Mouse (Mus musculus): Measurements from ENCODE around the gene Pttg1. TPM values are rescaled to one million over a fixed set of nuclear protein-coding genes. Genes with fewer than 3 reads are reported as not detected.

The Pttg1 gene
- polyA plus RNA-seq (2015; fragmentation: Nextera tagmentation; extraction: Ambion mirVana): 51.2 and 54.7 TPM in 2 replicates

DNA sequence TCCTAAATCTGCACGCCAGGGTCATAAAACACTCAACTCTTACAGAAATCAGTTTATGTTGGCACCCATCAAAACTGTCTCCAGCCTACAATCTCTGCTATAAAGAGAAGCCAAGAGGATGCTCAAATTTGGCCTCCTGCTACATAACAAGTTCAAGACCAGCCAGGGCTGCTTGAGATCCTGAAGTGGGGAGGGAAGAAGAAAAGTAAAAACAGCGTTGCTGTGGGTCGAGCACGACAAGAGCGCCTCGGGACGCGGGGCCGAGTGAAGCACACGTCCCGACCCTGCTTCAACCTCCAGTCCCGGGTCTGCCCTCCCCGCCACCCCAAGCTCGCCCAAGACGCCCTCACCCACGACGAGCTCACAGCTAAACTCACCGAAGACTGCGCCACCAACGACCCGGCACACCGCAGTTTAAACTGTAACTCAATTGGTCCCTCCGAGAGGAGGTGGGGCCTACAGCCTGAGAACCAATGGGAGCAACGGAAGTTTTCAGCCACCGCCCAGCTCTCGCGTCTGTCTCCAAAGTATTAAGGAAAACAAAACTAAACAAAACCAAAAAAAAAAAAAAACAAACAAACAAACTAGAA, at the start of gene Pttg1:
TSS of gene Pttg1 (minus strand) at position 428 of the 590 bp plus-strand sequence.
- H3K27ac ChIP-seq: no peak within 1 kb of the TSS
- H3K4me3 ChIP-seq (replicated peaks): peak within 1 kb of the TSS; percentile 60
- 5% methylated on average over 27 of the region's 27 CpGs for WGBS
- no peaks in the 10 kb centered on the region for H3K27me3 ChIP-seq
- no peaks in the 10 kb centered on the region; the same call in 1 of the 2 replicates for H3K9me3 ChIP-seq
- peak within 1 kb of the TSS; percentile 65 for H3K9ac ChIP-seq (replicated peaks)
- peaks cover 8% of the 10 kb centered on the region; the same call in 1 of the 2 replicates for H3K4me1 ChIP-seq (replicated peaks)
- H3K36me3 ChIP-seq: no peaks in the 10 kb centered on the region
- H3K4me2 ChIP-seq (replicated peaks): peak within 1 kb of the TSS; percentile 60
- ATAC-seq: peak; percentile 97

DNA sequence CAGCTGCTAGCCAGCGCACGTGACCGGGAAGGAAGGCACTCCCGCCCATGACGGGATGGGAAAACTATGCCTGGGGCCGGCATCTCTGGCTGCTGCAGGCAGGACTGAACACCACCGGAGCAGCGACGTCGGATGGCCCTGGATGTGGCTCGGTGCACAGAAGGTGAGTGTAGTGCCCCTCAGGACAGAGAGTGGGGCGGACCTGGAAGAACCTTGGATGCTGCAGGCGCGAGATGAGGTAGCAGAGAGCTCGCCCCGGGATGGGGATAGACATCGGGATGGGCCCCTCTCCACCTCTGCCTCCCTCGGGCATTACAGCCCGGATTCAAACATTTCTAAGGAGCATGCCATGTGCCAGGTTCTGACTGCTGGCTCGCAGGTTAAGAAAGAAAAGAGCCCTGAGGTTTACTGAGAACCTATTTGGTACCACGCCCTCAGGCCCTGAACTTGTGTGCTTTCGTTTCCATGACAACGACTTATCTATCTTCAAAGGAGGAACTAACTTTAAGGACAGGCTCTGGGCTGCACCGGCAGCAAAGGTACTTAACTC, 48.2 kb upstream of the Pttg1 start, which contains the start of gene C1qtnf2:
TSS of gene C1qtnf2 (plus strand) at position 52 of the 550 bp plus-strand sequence.
- H3K4me3 ChIP-seq (replicated peaks): peak within 1 kb of the TSS; percentile 37
- no peaks in the 10 kb centered on the region for H3K9me3 ChIP-seq
- H3K27me3 ChIP-seq: peaks cover 6% of the 10 kb centered on the region; the same call in 1 of the 2 replicates
- ATAC-seq: peak; percentile 81
- H3K27ac ChIP-seq: no peak within 1 kb of the TSS
- H3K4me1 ChIP-seq (replicated peaks): peaks cover 17% of the 10 kb centered on the region
- WGBS: 2% methylated on average over 24 of the region's 24 CpGs
- no peaks in the 10 kb centered on the region for H3K36me3 ChIP-seq
- H3K9ac ChIP-seq (replicated peaks): peak within 1 kb of the TSS; percentile 58
- peak within 1 kb of the TSS; percentile 63 for H3K4me2 ChIP-seq (replicated peaks)

DNA sequence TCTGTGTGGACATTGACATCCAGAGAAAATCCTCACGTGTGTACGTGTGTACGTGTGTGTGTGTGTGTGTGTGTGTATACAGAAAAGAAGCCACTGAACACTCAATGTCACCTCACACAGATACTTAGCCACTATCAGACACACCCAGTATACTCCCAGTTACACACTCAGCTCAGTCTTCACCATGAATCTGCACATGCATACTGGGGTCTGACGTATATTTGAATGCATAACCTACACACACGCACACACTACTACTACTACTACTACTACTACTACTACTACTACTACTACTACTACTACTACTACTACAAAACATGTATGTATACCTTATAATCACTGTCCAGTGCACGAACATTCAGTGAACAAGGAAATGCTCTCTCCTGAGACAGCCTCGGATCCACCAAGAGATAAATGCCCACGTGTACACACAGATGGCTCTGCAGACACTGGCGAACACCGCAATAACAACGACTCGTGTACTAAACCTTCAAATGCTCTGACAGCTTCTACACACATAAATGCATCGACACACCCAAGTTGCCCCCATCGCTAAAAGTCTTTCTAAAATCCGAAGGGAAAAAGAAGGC, 47.7 kb upstream of the Pttg1 start:
- H3K27me3 ChIP-seq: peaks cover 6% of the 10 kb centered on the region; the same call in 1 of the 2 replicates
- H3K27ac ChIP-seq: no peak overlapping the region
- 51% methylated on average over 15 of the region's 15 CpGs for WGBS
- peak overlapping the region; percentile 63 for H3K4me2 ChIP-seq (replicated peaks)
- H3K4me1 ChIP-seq (replicated peaks): peaks cover 17% of the 10 kb centered on the region
- peak overlapping the region; percentile 58 for H3K9ac ChIP-seq (replicated peaks)
- H3K9me3 ChIP-seq: no peaks in the 10 kb centered on the region
- H3K4me3 ChIP-seq (replicated peaks): peak overlapping the region; percentile 37
- H3K36me3 ChIP-seq: no peaks in the 10 kb centered on the region
- peak; percentile 44 for ATAC-seq

DNA sequence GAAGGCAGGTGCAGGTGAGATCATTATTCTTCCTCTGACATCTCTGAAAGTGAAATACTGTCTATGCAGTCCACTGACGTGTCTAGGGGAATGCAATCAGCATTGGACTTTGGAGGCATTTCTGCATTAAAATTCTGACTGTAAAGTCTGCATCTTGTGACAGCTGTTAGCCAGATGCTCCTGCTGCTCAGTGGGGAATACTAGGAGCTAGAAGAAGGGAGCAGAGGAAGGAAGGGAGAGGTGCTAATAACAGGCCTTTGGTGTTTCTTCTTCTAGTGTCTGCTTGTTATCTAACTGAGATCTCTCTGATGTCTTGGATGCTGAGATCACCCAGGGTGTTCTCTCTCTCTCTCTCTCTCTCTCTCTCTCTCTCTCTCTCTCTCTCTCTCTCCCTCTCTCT, 47.1 kb upstream of the Pttg1 start:
- H3K27ac ChIP-seq: no peak overlapping the region
- no peak for ATAC-seq
- no peak overlapping the region for H3K4me2 ChIP-seq (replicated peaks)
- no peak overlapping the region for H3K9ac ChIP-seq (replicated peaks)
- peaks cover 6% of the 10 kb centered on the region; the same call in 1 of the 2 replicates for H3K27me3 ChIP-seq
- H3K4me3 ChIP-seq (replicated peaks): no peak overlapping the region
- peaks cover 17% of the 10 kb centered on the region for H3K4me1 ChIP-seq (replicated peaks)
- H3K36me3 ChIP-seq: no peaks in the 10 kb centered on the region
- H3K9me3 ChIP-seq: no peaks in the 10 kb centered on the region
- 74% methylated on average over 1 of the region's 1 CpGs for WGBS

DNA sequence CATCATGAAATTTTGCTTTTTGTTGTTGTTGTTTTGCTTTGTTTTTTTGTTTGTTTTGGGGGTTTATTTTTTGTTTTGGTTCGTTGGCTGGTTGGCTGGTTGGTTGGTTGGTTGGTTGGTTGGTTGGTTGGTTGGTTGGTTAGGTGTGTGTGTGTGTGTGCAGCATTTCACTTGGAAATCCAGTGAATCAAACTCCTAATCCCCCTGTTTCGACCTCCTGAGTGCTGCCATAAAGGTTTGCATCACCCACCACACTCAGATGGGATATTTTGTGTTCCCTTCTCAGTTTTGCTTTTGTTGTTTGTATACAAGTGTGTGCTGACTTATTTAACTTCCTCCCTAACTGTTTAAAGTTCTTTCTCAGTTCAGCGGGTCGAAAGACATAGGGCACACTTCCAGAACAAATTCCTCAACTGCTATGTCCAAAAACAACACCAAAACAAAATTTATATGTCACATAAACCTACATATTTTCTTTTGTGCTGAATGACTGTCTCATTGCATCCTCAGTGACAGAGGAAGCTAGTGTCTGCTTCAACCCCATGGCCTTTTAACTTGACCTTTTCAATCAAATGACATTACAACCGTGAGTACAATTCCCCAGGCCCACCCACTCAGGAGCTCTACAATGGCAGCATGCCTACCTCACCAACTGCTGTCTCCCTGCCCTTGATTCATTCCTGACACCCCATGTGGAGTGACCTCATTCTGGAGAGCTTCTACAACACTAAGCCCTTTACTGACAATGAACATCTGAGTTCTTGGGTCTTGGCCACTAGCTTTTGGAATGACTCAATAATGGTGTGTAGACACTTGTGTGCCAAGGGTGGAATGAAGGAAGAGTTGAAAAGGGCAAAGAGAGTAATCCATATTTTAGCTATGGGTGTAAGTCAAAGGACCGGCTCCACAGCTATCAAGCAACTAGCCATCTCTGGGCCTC, 45.1 kb upstream of the Pttg1 start:
- no peaks in the 10 kb centered on the region for H3K9me3 ChIP-seq
- H3K4me2 ChIP-seq (replicated peaks): no peak overlapping the region
- peaks cover 6% of the 10 kb centered on the region; the same call in 1 of the 2 replicates for H3K27me3 ChIP-seq
- no peak for ATAC-seq
- H3K36me3 ChIP-seq: no peaks in the 10 kb centered on the region
- H3K4me3 ChIP-seq (replicated peaks): no peak overlapping the region
- WGBS: 70% methylated on average over 6 of the region's 6 CpGs
- no peak overlapping the region for H3K9ac ChIP-seq (replicated peaks)
- no peak overlapping the region for H3K27ac ChIP-seq
- H3K4me1 ChIP-seq (replicated peaks): peaks cover 17% of the 10 kb centered on the region

DNA sequence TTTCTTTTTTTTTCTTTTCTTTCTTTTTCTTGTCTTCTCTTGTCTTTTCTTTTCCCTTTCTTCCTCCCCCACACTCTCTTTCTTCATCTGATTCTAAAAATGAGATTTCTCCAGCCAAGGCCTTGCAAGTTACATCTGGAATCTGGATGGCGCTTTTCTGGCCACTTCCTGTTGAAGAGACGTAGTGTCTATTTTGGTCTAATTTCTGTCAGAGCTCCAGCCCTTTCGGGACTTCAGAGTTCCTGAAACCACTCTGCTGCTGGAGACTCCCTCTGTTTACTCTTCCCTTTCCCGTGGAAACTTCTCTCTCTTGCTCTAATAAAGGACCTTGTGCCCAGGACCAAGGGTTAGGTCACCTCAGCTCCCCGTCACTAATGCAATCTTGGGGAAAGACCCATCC, 44.1 kb upstream of the Pttg1 start:
- Histone ChIP-seq H3K9ac (replicated peaks) (no peak overlapping the region), H3K4me3 (replicated peaks) (no peak overlapping the region), H3K36me3 (no peaks in the 10 kb centered on the region), H3K9me3 (no peaks in the 10 kb centered on the region), H3K27ac (no peak overlapping the region), H3K4me2 (replicated peaks) (no peak overlapping the region), H3K4me1 (replicated peaks) (peaks cover 16% of the 10 kb centered on the region), H3K27me3 (peaks cover 3% of the 10 kb centered on the region; the same call in 1 of the 2 replicates)
- no peak for ATAC-seq
- 76% methylated on average over 5 of the region's 5 CpGs for WGBS

DNA sequence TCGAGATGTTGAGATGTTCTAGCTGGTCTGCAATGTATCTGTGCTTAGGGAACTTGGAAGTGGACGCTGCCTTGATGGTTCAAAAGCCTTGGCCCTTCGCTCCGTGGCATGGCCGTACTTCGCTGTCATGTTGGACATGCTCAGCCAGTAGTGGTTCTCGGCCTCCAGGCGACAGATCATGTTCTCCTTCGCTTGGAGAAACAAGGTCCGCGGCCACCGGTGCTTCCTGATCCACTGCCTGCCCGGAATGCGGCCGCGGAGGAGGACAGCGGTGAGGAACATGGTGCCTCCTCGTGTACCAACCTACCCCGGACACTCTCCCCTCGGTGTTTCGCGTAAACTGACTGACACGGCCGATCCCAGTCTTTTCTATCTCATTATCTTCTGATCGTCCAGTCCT, 37.2 kb upstream of the Pttg1 start:
- H3K27me3 ChIP-seq: no peaks in the 10 kb centered on the region
- 93% methylated on average over 25 of the region's 25 CpGs for WGBS
- ATAC-seq: no peak
- no peak overlapping the region for H3K4me3 ChIP-seq (replicated peaks)
- no peak overlapping the region for H3K4me2 ChIP-seq (replicated peaks)
- H3K36me3 ChIP-seq: no peaks in the 10 kb centered on the region
- H3K4me1 ChIP-seq (replicated peaks): no peaks in the 10 kb centered on the region
- H3K9ac ChIP-seq (replicated peaks): no peak overlapping the region
- H3K9me3 ChIP-seq: no peaks in the 10 kb centered on the region
- no peak overlapping the region for H3K27ac ChIP-seq

DNA sequence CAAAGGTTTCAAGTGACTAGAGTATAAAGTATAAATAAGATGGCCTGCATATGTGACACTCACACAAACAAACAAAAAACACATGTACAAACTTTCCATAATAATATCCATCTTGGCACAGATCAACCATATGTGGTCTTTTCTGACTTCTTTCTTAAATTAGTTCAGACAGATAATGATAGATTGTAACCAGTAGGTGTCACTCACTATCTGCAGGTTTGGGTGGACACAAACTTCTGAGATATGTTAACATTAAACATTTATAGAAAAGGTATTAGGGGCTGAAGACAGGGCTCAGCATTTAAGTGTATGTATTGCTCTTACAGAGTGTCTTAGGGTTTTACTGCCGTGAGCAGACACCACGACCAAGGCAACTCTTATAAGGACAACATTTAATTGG, 26.2 kb upstream of the Pttg1 start:
- WGBS: 82% methylated on average over 2 of the region's 2 CpGs
- no peaks in the 10 kb centered on the region for H3K9me3 ChIP-seq

DNA sequence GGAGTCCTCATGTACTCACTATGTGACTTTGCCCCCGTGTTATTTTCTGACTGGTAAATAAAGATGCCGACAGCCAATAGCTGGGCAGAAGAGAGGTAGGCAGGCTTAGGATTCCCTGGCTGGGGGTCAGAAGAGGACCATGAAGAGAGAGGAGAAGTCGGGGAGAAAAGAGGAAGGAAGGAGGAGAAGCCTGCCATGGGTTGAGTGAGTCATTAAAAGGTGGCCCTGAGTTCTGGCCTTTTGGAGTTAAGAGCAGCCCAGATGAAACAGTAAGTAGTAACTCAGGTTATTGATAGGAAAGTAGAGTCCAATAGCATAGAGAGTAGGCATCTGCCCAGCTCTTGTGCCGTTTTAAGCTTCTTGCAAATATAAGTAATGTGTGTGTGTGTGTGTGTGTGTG, 25.3 kb upstream of the Pttg1 start:
- Histone ChIP-seq H3K4me3 (replicated peaks) (no peak overlapping the region), H3K36me3 (peaks cover 17% of the 10 kb centered on the region), H3K27me3 (no peaks in the 10 kb centered on the region), H3K9me3 (no peaks in the 10 kb centered on the region), H3K4me1 (replicated peaks) (no peaks in the 10 kb centered on the region), H3K27ac (no peak overlapping the region), H3K4me2 (replicated peaks) (no peak overlapping the region), H3K9ac (replicated peaks) (no peak overlapping the region)
- ATAC-seq: no peak
- WGBS: 75% methylated on average over 4 of the region's 4 CpGs

More for the DNA sequence above, 26.2 kb upstream of the Pttg1 start:
- ATAC-seq: no peak
- Histone ChIP-seq H3K27ac (no peak overlapping the region), H3K4me2 (replicated peaks) (no peak overlapping the region), H3K27me3 (no peaks in the 10 kb centered on the region), H3K36me3 (peaks cover 9% of the 10 kb centered on the region), H3K9ac (replicated peaks) (no peak overlapping the region), H3K4me3 (replicated peaks) (no peak overlapping the region), H3K4me1 (replicated peaks) (no peaks in the 10 kb centered on the region)

DNA sequence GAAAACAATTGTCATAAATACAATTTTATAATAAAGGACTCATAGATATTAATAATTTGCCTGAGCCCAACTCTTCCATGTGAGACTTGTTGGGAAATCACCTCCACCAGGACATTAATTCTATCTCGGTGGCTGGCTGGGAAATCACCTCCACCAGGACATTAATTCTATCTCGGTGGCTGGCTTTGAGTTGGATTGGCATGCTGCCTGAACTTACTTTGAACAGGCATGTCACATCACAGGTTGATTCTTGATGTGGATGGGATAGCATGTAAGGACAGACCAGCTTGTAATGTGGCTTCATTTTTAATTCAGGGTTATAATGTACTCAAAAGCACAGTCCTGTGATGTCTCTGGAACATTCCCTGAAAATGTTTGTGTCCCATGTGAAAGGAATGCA, 23.9 kb upstream of the Pttg1 start:
- WGBS: 84% methylated on average over 2 of the region's 2 CpGs

DNA sequence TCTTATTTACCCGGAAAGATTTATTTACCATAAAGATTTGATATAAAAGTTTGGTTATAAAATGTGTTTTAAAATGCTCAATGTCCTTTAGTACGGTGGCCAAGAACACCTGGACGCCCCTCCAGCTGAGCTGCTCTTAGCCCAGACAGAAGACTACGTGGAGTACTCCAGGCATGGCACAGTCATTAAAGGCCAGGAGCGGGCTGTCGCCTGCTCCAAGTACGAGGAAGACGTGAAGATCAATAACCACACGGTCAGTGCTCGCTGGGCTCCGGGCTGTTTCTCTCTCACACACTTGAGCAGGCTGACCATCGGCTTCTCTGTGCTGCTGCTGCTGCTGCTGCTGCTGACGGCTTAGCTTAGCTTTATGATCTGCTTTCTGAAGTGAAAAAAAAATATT, 17.1 kb upstream of the Pttg1 start:
- H3K36me3 ChIP-seq: peaks cover 97% of the 10 kb centered on the region
- no peaks in the 10 kb centered on the region for H3K27me3 ChIP-seq
- H3K27ac ChIP-seq: no peak overlapping the region
- H3K4me2 ChIP-seq (replicated peaks): no peak overlapping the region
- no peak overlapping the region for H3K9ac ChIP-seq (replicated peaks)
- 93% methylated on average over 13 of the region's 13 CpGs for WGBS
- no peaks in the 10 kb centered on the region for H3K4me1 ChIP-seq (replicated peaks)
- no peak overlapping the region for H3K4me3 ChIP-seq (replicated peaks)
- H3K9me3 ChIP-seq: no peaks in the 10 kb centered on the region
- ATAC-seq: no peak

More for the DNA sequence above, 23.9 kb upstream of the Pttg1 start:
- H3K36me3 ChIP-seq: peaks cover 31% of the 10 kb centered on the region
- no peak overlapping the region for H3K4me3 ChIP-seq (replicated peaks)
- no peak for ATAC-seq
- H3K4me1 ChIP-seq (replicated peaks): no peaks in the 10 kb centered on the region
- H3K9ac ChIP-seq (replicated peaks): no peak overlapping the region
- no peaks in the 10 kb centered on the region for H3K27me3 ChIP-seq
- H3K4me2 ChIP-seq (replicated peaks): no peak overlapping the region
- H3K27ac ChIP-seq: no peak overlapping the region
- no peaks in the 10 kb centered on the region for H3K9me3 ChIP-seq

Measured in midbrain, embryonic 13.5 days (tissue).